Mouse (Mus musculus) limb, embryonic 13.5 days (tissue): ENCODE results near the gene Cd302. TPM values are rescaled to one million over a fixed set of nuclear protein-coding genes. Genes with fewer than 3 reads are reported as not detected.

Experiments used
- ATAC-seq: fragments of 200-750 bp; cut with Nextera tagmentation; 2 replicates; pipeline ENCODE4 v1.8.0; 2017; ENCODE audit warnings: low read depth, moderate number of reproducible peaks, moderate TSS enrichment; ENCODE audit not compliant: low FRiP score
- H3K27ac ChIP-seq: fragments of 300-500 bp; sonication (generic); 2 replicates; pipeline ENCODE4 v1.5.1; 2015; ENCODE audit warnings: inconsistent platforms, mild to moderate bottlenecking, moderate library complexity
- H3K27me3 ChIP-seq: fragments of 300-500 bp; sonication (generic); 2 replicates; pipeline ENCODE4 v1.6.1; 2015; ENCODE audit warnings: mild to moderate bottlenecking, inconsistent platforms
- H3K36me3 ChIP-seq: fragments of 300-500 bp; sonication (generic); 2 replicates; pipeline ENCODE4 v1.6.1; 2015; ENCODE audit warnings: inconsistent platforms, mild to moderate bottlenecking, moderate library complexity
- H3K4me1 ChIP-seq: fragments of 300-500 bp; sonication (generic); 2 replicates; pipeline ENCODE4 v1.6.1; 2015; ENCODE audit warnings: inconsistent platforms
- H3K4me2 ChIP-seq: fragments of 300-500 bp; sonication (generic); replicated peaks from 2 replicates; pipeline ENCODE4 v1.6.1; 2015; ENCODE audit warnings: inconsistent platforms, mild to moderate bottlenecking, moderate library complexity
- H3K4me3 ChIP-seq: fragments of 300-500 bp; sonication (generic); 2 replicates; pipeline ENCODE4 v1.5.1; 2015; ENCODE audit warnings: moderate library complexity, mild to moderate bottlenecking, inconsistent platforms
- H3K9ac ChIP-seq: fragments of 300-500 bp; sonication (generic); 2 replicates; pipeline ENCODE4 v1.6.1; 2015; ENCODE audit warnings: mild to moderate bottlenecking, inconsistent platforms
- H3K9me3 ChIP-seq: fragments of 300-500 bp; sonication (generic); 2 replicates; pipeline ENCODE4 v1.6.1; 2016; ENCODE audit warnings: inconsistent platforms
- WGBS: fragments of 180-500 bp; shearing (Covaris S2); methylation state at CpG from one replicate; pipeline ENCODE4 v1.1.7; 2015; 5-methylcytosine and 5-hydroxymethylcytosine counted together
- polyA plus RNA-seq: library from polyadenylated mRNA; unstranded; fragments of >200 nt; fragmentation: Nextera tagmentation; extraction: Ambion mirVana; gene quantifications from 2 replicates; pipeline ENCODE4 v1.2.1, GENCODE M21; 2015

Cd302 gene
- polyA plus RNA-seq, 1 experiment from 2014 or later, result 43.8 TPM

GRCm38 (mm10) chr2:60209703-60210651, 74.3 kb downstream of the Cd302 start, which contains the start of the genes Baz2b and March7:
TSS of gene Baz2b (minus strand) at chr2:60209839.
TSS of gene March7 (plus strand) at chr2:60209887.
- peak within 1 kb of the TSS; percentile 92 for H3K9ac ChIP-seq
- H3K4me1 ChIP-seq, result peaks cover 37% of the 10 kb centered on the region
- H3K36me3 ChIP-seq, result peaks cover 29% of the 10 kb centered on the region
- no peaks in the 10 kb centered on the region for H3K9me3 ChIP-seq
- under 1% methylated on average over 59 of the region's 109 CpGs for WGBS
- ATAC-seq, result peak; percentile 92
- peak within 1 kb of the TSS; percentile 90 for H3K4me3 ChIP-seq
- H3K27me3 ChIP-seq, result no peaks in the 10 kb centered on the region
- peak within 1 kb of the TSS; percentile 83 for H3K4me2 ChIP-seq
- peak within 1 kb of the TSS; percentile 84 for H3K27ac ChIP-seq

GRCm38 (mm10) chr2:60209122-60209611, 75.1 kb downstream of the Cd302 start:
- H3K4me2 ChIP-seq, result peak overlapping the region; percentile 66
- peaks cover 35% of the 10 kb centered on the region for H3K36me3 ChIP-seq
- H3K4me1 ChIP-seq, result peaks cover 35% of the 10 kb centered on the region
- no peaks in the 10 kb centered on the region for H3K27me3 ChIP-seq
- ATAC-seq, result peak; percentile 57
- no peaks in the 10 kb centered on the region for H3K9me3 ChIP-seq
- H3K4me3 ChIP-seq, result peak overlapping the region; percentile 90
- 1% methylated on average over 27 of the region's 35 CpGs for WGBS
- H3K27ac ChIP-seq, result peak overlapping the region; percentile 84
- peak overlapping the region; percentile 92 for H3K9ac ChIP-seq

- H3K4me3 ChIP-seq, result no peak overlapping the region
- ATAC-seq, result no peak
- peaks cover 19% of the 10 kb centered on the region for H3K36me3 ChIP-seq
- WGBS, result 69% methylated on average over 6 of the region's 6 CpGs
- no peaks in the 10 kb centered on the region for H3K27me3 ChIP-seq
- H3K4me2 ChIP-seq, result no peak overlapping the region
- no peak overlapping the region for H3K27ac ChIP-seq
- no peak overlapping the region for H3K9ac ChIP-seq
- peaks cover 11% of the 10 kb centered on the region for H3K4me1 ChIP-seq
- no peaks in the 10 kb centered on the region for H3K9me3 ChIP-seq
These were observed 78.5 kb downstream of the Cd302 start for GRCm38 (mm10) chr2:60205795-60206194.

GRCm38 (mm10) chr2:60204162-60204561, 80.1 kb downstream of the Cd302 start:
- no peak overlapping the region for H3K27ac ChIP-seq
- H3K4me3 ChIP-seq, result no peak overlapping the region
- H3K9ac ChIP-seq, result no peak overlapping the region
- no peak for ATAC-seq
- H3K27me3 ChIP-seq, result no peaks in the 10 kb centered on the region
- H3K9me3 ChIP-seq, result no peaks in the 10 kb centered on the region
- peaks cover 9% of the 10 kb centered on the region for H3K4me1 ChIP-seq
- 82% methylated on average over 6 of the region's 6 CpGs for WGBS
- H3K4me2 ChIP-seq, result no peak overlapping the region
- peaks cover 19% of the 10 kb centered on the region for H3K36me3 ChIP-seq

GRCm38 (mm10) chr2:60203733-60204132, 80.6 kb downstream of the Cd302 start:
- Histone ChIP-seq H3K27me3 (no peaks in the 10 kb centered on the region), H3K4me1 (peaks cover 9% of the 10 kb centered on the region), H3K36me3 (peaks cover 19% of the 10 kb centered on the region), H3K27ac (no peak overlapping the region), H3K4me3 (no peak overlapping the region), H3K4me2 (no peak overlapping the region), H3K9ac (no peak overlapping the region), H3K9me3 (no peaks in the 10 kb centered on the region)
- whole genome bisulfite sequencing, result 76% methylated on average over 4 of the region's 4 CpGs
- no peak for ATAC-seq

DNA sequence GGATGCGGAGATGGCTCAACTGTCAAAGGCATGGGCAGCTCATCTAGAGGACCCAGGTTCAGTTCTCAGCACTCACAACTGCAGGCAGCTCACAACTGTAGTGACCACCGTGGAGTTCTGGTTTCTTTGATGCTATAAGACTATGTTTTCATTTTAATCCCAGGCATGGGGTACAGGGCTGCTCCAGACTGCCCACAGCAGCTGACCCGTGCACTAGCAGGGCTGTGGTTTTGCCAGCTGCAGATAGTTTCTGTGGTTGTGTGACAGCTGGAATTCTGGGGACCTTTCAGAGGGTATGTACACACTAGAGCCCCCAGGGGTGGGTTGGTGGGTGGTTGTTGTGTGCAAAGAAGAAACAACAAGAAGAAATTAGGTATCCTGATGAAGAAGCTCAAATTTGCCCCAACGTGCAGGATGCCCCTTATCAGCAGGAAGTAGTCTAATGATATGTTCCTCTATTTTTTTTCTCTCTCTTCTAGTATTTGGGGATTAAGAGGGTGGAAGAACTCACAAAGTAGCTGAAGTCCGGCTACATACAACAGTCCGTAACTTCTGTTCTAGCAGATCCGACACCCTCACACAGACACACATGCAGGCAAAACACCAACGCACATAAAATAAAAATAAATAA, 81.3 kb downstream of the Cd302 start:
- WGBS, result 88% methylated on average over 8 of the region's 8 CpGs

More for the DNA sequence above, 81.3 kb downstream of the Cd302 start:
- H3K4me1 ChIP-seq, result peaks cover 4% of the 10 kb centered on the region
- H3K27me3 ChIP-seq, result no peaks in the 10 kb centered on the region
- no peak overlapping the region for H3K4me3 ChIP-seq
- no peak for ATAC-seq
- no peak overlapping the region for H3K9ac ChIP-seq
- peaks cover 19% of the 10 kb centered on the region for H3K36me3 ChIP-seq
- H3K9me3 ChIP-seq, result no peaks in the 10 kb centered on the region
- no peak overlapping the region for H3K27ac ChIP-seq
- no peak overlapping the region for H3K4me2 ChIP-seq

Other genes starting within 250 kb of the Cd302 start
- 64.6 and 67.1 TPM in 2 replicates for gene Baz2b, start 74.6 kb downstream of the Cd302 start, polyA plus RNA-seq
- gene March7, start 74.6 kb downstream of the Cd302 start, polyA plus RNA-seq, result 83.0 and 92.8 TPM in 2 replicates
- 2.1 and 2.5 TPM in 2 replicates for gene Ly75, start 98.8 kb upstream of the Cd302 start, polyA plus RNA-seq